Mouse (Mus musculus) erythroblast, embryonic 14.5 days (primary cell): ENCODE data around the gene Cep70.

Source experiments
- GATA1 ChIP-seq: IDR thresholded peaks from 2 replicates; pipeline ENCODE4 v1.6.1; 2012; ENCODE audit warnings: low read length, inconsistent platforms, mixed read lengths
- TAL1 ChIP-seq: IDR thresholded peaks from 3 replicates; pipeline ENCODE4 v1.6.1; 2012; ENCODE audit warnings: low read length, inconsistent platforms, mixed read lengths

DNA sequence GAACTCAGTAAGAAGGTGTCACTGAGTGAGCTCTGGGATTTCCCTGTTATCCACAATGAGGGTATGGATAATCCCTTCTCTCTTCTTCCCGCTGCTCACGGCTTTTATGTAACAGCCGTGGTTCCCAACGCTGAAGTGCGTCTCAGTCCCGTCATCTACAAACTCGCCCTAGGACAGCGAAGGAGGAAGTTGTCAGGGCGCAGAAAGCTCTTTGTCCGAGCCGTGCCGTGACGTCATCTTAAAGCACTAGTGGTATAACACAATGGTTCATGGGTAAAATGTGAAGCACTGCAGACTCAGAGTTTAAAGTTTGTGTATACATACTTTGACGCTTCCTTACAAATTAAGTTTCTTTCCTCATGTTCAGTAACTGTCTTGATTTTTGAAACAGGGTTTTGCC lies 13.7 kb upstream of the Cep70 start:
- no peak for TF ChIP-seq GATA1
- no peak for TF ChIP-seq TAL1
